Mouse (Mus musculus): ENCODE results near the gene Zswim2.
"Not testable (repeated sequence)": the region's sequence is repeated elsewhere in the genome, so short reads cannot be mapped to it uniquely, and the experiment has no call there.

Zswim2 gene

DNA sequence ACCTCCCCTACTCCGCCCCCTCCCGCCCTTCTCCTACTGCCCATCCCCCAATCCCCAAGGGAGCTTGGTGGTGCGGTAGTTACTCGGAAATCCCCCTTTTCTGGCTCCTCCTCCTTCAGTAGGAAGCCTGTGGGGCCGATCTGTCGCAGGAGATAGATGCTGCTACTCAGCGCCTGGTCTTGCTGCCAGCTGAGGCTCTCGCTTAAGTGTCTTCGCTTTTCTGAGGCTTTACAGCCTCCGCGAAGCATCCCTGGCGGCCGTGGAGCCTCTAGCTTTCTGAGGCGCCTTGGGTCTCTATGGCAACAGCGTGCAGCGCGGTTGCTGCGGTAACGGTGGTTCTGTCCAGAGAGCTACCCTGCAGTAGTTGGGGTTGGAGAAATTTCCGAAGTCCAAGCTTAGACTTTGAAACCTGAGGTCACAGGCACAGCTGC is at the start of gene Zswim2:
Gene Zswim2 (minus strand): TSS at position 298 of the 431 bp plus-strand sequence.
- peak; percentile 2 for DNase-seq (ENCODE audit: low read depth, low spot score)

- DNase-seq (ENCODE audit: low read depth, low spot score): not testable (repeated sequence)
These were observed 49.2 kb upstream of the Zswim2 start, which contains the start of gene Gm13691 for GRCm38 (mm10) chr2:83990253-83990652. TSS of gene Gm13691 (plus strand) at chr2:83990553.

DNA sequence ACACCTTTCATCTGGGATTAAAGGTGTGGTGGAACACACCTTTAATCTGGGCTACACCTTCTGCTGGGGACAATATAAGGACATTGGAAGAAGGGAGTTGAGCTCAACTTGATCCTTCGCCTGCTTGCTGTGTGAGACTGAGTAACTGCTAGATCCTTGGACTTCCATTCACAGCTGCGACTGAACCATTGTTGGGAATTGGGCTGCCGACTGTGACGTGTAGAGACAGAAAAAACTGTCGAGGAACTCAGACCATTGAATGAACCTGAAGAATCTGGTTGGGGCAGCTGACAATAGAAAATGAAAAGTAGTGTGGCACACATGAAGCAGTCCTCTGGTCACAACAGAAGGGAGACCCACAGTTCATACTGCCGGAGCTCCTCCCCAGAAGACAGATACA is 43.4 kb upstream of the Zswim2 start, which contains the start of gene Gm13697:
Gene Gm13697 (plus strand): TSS at position 301 of the 400 bp plus-strand sequence.
- not testable (repeated sequence) for DNase-seq (ENCODE audit: low read depth, low spot score)

DNA sequence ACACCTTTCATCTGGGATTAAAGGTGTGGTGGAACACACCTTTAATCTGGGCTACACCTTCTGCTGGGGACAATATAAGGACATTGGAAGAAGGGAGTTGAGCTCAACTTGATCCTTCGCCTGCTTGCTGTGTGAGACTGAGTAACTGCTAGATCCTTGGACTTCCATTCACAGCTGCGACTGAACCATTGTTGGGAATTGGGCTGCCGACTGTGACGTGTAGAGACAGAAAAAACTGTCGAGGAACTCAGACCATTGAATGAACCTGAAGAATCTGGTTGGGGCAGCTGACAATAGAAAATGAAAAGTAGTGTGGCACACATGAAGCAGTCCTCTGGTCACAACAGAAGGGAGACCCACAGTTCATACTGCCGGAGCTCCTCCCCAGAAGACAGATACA is 37.6 kb upstream of the Zswim2 start, which contains the start of gene Gm13694:
Gene Gm13694 (plus strand): TSS at position 301 of the 400 bp plus-strand sequence.
- not testable (repeated sequence) for DNase-seq (ENCODE audit: low read depth, low spot score)

DNA sequence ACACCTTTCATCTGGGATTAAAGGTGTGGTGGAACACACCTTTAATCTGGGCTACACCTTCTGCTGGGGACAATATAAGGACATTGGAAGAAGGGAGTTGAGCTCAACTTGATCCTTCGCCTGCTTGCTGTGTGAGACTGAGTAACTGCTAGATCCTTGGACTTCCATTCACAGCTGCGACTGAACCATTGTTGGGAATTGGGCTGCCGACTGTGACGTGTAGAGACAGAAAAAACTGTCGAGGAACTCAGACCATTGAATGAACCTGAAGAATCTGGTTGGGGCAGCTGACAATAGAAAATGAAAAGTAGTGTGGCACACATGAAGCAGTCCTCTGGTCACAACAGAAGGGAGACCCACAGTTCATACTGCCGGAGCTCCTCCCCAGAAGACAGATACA is 31.8 kb upstream of the Zswim2 start, which contains the start of gene Gm13696:
Gene Gm13696 (plus strand): TSS at position 301 of the 400 bp plus-strand sequence.
- DNase-seq (ENCODE audit: low read depth, low spot score): not testable (repeated sequence)

DNA sequence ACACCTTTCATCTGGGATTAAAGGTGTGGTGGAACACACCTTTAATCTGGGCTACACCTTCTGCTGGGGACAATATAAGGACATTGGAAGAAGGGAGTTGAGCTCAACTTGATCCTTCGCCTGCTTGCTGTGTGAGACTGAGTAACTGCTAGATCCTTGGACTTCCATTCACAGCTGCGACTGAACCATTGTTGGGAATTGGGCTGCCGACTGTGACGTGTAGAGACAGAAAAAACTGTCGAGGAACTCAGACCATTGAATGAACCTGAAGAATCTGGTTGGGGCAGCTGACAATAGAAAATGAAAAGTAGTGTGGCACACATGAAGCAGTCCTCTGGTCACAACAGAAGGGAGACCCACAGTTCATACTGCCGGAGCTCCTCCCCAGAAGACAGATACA is 26.0 kb upstream of the Zswim2 start, which contains the start of gene Gm13695:
Gene Gm13695 (plus strand): TSS at position 301 of the 400 bp plus-strand sequence.
- not testable (repeated sequence) for DNase-seq (ENCODE audit: low read depth, low spot score)

- DNase-seq (ENCODE audit: low read depth, low spot score): not testable (repeated sequence)
These were observed 20.2 kb upstream of the Zswim2 start, which contains the start of gene Gm13693 for GRCm38 (mm10) chr2:83961203-83961602. TSS of gene Gm13693 (plus strand) at chr2:83961503.

GRCm38 (mm10) chr2:83955393-83955792 is 14.4 kb upstream of the Zswim2 start, which contains the start of gene Gm13698:
TSS of gene Gm13698 (plus strand) at chr2:83955693.
- DNase-seq (ENCODE audit: low read depth, low spot score): not testable (repeated sequence)

GRCm38 (mm10) chr2:83941792-83942191 is 764 bp upstream of the Zswim2 start:
- no peak for DNase-seq (ENCODE audit: low read depth, low spot score)

- DNase-seq (ENCODE audit: low read depth, low spot score): no peak
These were observed 350 bp upstream of the Zswim2 start for GRCm38 (mm10) chr2:83941378-83941777.

- DNase-seq (ENCODE audit: low read depth, low spot score): peak; percentile 3
These were observed 11.4 kb downstream of the Zswim2 start for GRCm38 (mm10) chr2:83929478-83930088.

DNA sequence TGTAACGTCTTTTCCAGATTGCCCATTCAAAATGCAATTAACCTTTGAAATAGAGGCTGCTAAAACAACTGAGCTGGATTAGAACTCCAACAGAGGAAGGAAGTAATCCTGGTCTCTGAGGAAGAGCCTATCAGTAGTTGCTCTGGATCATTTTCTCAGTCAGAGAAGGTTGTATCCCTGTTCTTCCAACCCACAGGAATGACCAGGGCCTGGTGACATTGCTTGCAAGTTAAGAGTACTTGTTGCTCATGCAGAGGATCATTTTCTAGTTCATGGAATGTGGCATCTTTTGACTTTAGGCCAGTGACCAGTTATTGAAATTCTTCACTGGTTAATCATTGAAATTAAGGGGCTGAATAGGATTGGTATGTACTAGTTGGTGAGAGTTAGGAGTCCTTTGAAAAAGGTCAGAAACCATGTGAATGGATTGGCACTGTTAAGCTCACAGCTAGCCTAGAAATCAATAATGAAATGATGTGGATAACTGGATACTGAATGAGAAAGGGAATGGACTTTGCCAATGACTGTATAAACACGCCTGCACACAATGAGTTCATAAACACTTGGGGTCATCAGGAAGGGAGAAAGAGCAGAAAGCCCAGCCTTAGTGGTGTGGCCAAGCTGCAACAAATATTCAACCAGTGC is 39.0 kb downstream of the Zswim2 start:
- no peak for DNase-seq (ENCODE audit: low read depth, low spot score)

DNA sequence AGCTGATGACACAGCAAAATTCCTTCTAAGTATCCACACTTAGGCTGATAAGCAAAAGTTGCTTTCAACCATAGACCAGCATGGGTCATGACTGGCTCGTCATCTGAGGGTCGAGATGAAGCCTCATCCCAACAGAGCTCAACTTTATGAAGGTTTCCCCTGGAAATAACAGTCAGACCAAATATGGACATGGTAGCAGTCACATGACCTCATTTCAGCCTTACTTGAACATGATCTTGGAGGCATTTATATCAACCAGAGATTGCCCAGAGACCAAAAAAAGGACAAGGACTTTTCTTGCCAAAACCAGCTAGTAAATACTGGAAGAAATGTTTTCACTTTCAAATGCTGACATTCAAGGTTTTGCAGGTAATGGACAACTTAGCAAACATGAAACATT is 47.3 kb downstream of the Zswim2 start:
- no peak for DNase-seq (ENCODE audit: low read depth, low spot score)

GRCm38 (mm10) chr2:83883850-83884420 is 57.1 kb downstream of the Zswim2 start:
- DNase-seq (ENCODE audit: low read depth, low spot score): no peak

Data from skeletal muscle tissue, adult 2 months (tissue).